Mouse (Mus musculus): ENCODE measurements around the gene Erbb4.

- TF ChIP-seq POLR2A (IDR thresholded peaks at IDR 0.05; ENCODE audit: borderline replicate concordance, extremely low read depth, low read depth, low read length) (no peak), CTCF (IDR thresholded peaks at IDR 0.05; ENCODE audit: insufficient read depth, low read length) (no peak)
These were observed 929.3 kb downstream of the Erbb4 start for GRCm38 (mm10) chr1:68178580-68178979.
